Mouse (Mus musculus): Measurements from ENCODE around the gene Fosl2. TPM values are rescaled to one million over a fixed set of nuclear protein-coding genes. Genes with fewer than 3 reads are reported as not detected.

The Fosl2 gene
- polyA plus RNA-seq, 2 experiments = 8.8 to 11.6 TPM

- Histone ChIP-seq H3K36me3 (ENCODE audit: control insufficient read depth, insufficient read depth, low read length) (no peaks in the 10 kb centered on the region), H3K4me3 (replicated peaks; ENCODE audit: low read length) (no peak overlapping the region), H3K9ac (ENCODE audit: low read depth, low read length, severe bottlenecking) (no peak overlapping the region), H3K27me3 (ENCODE audit: control insufficient read depth, insufficient read depth, low read length) (no peaks in the 10 kb centered on the region), H3K4me2 (replicated peaks; ENCODE audit: low read depth, low read length, severe bottlenecking) (no peak overlapping the region), H3K9me3 (ENCODE audit: control insufficient read depth, low read length) (no peaks in the 10 kb centered on the region), H3K27ac (replicated peaks; ENCODE audit: low read depth, low read length) (no peak overlapping the region), H3K4me1 (ENCODE audit: control insufficient read depth, insufficient read depth, low read length) (no peaks in the 10 kb centered on the region)
- ATAC-seq (ENCODE audit: low FRiP score, low read depth) (no peak), DNase-seq (ENCODE audit: low spot score) (no peak)
- WGBS = 83% methylated on average over 16 of the region's 16 CpGs
- no peak for TF ChIP-seq POLR2A (IDR thresholded peaks at IDR 0.05; ENCODE audit: borderline replicate concordance, extremely low read depth, insufficient read depth, insufficient read length)
Measured at GRCm38 (mm10) chr5:32192016-32192845, 56.6 kb downstream of the Fosl2 start.

- no peak for TF ChIP-seq POLR2A (IDR thresholded peaks at IDR 0.05; ENCODE audit: borderline replicate concordance, extremely low read depth, insufficient read depth, insufficient read length)
Measured at GRCm38 (mm10) chr5:32194236-32194635, 58.6 kb downstream of the Fosl2 start.

GRCm38 (mm10) chr5:32195857-32196609 is 60.4 kb downstream of the Fosl2 start:
- Histone ChIP-seq H3K36me3 (ENCODE audit: control insufficient read depth, insufficient read depth, low read length) (no peaks in the 10 kb centered on the region), H3K4me2 (replicated peaks; ENCODE audit: low read depth, low read length, severe bottlenecking) (no peak overlapping the region), H3K4me1 (ENCODE audit: control insufficient read depth, insufficient read depth, low read length) (no peaks in the 10 kb centered on the region), H3K9me3 (ENCODE audit: control insufficient read depth, low read length) (no peaks in the 10 kb centered on the region), H3K27me3 (ENCODE audit: control insufficient read depth, insufficient read depth, low read length) (no peaks in the 10 kb centered on the region), H3K4me3 (replicated peaks; ENCODE audit: low read length) (no peak overlapping the region), H3K27ac (replicated peaks; ENCODE audit: low read depth, low read length) (no peak overlapping the region), H3K9ac (ENCODE audit: low read depth, low read length, severe bottlenecking) (no peak overlapping the region)
- ATAC-seq (ENCODE audit: low FRiP score, low read depth) (no peak), DNase-seq (ENCODE audit: low spot score) (no peak)
- no peak for TF ChIP-seq POLR2A (IDR thresholded peaks at IDR 0.05; ENCODE audit: borderline replicate concordance, extremely low read depth, insufficient read depth, insufficient read length)
- whole genome bisulfite sequencing = 61% methylated on average over 11 of the region's 12 CpGs

More at GRCm38 (mm10) chr5:32194236-32194635, 58.6 kb downstream of the Fosl2 start:
- Histone ChIP-seq H3K27me3 (ENCODE audit: control insufficient read depth, insufficient read depth, low read length) (no peaks in the 10 kb centered on the region), H3K27ac (replicated peaks; ENCODE audit: low read depth, low read length) (no peak overlapping the region), H3K4me1 (ENCODE audit: control insufficient read depth, insufficient read depth, low read length) (no peaks in the 10 kb centered on the region), H3K4me3 (replicated peaks; ENCODE audit: low read length) (no peak overlapping the region), H3K4me2 (replicated peaks; ENCODE audit: low read depth, low read length, severe bottlenecking) (no peak overlapping the region), H3K9me3 (ENCODE audit: control insufficient read depth, low read length) (no peaks in the 10 kb centered on the region), H3K9ac (ENCODE audit: low read depth, low read length, severe bottlenecking) (no peak overlapping the region), H3K36me3 (ENCODE audit: control insufficient read depth, insufficient read depth, low read length) (no peaks in the 10 kb centered on the region)
- ATAC-seq (ENCODE audit: low FRiP score, low read depth) (no peak), DNase-seq (ENCODE audit: low spot score) (no peak)
- 63% methylated on average over 4 of the region's 4 CpGs for WGBS

- Histone ChIP-seq H3K9ac (ENCODE audit: low read depth, low read length, severe bottlenecking) (no peak overlapping the region), H3K9me3 (ENCODE audit: control insufficient read depth, low read length) (no peaks in the 10 kb centered on the region), H3K36me3 (ENCODE audit: control insufficient read depth, insufficient read depth, low read length) (no peaks in the 10 kb centered on the region), H3K4me3 (replicated peaks; ENCODE audit: low read length) (no peak overlapping the region), H3K4me1 (ENCODE audit: control insufficient read depth, insufficient read depth, low read length) (no peaks in the 10 kb centered on the region), H3K27me3 (ENCODE audit: control insufficient read depth, insufficient read depth, low read length) (no peaks in the 10 kb centered on the region), H3K27ac (replicated peaks; ENCODE audit: low read depth, low read length) (no peak overlapping the region), H3K4me2 (replicated peaks; ENCODE audit: low read depth, low read length, severe bottlenecking) (no peak overlapping the region)
- WGBS = 16% methylated on average over 4 of the region's 4 CpGs
- TF ChIP-seq POLR2A (IDR thresholded peaks at IDR 0.05; ENCODE audit: borderline replicate concordance, extremely low read depth, insufficient read depth, insufficient read length) = no peak
- ATAC-seq (ENCODE audit: low FRiP score, low read depth) (peak; percentile 50; the same call in 1 of the 2 replicates), DNase-seq (ENCODE audit: low spot score) (peak; percentile 89)
Measured at GRCm38 (mm10) chr5:32197698-32198097, 62.1 kb downstream of the Fosl2 start.

- no peak for DNase-seq (ENCODE audit: low spot score)
- H3K27me3 ChIP-seq (ENCODE audit: control insufficient read depth, insufficient read depth, low read length) = no peaks in the 10 kb centered on the region
- no peak overlapping the region for H3K4me2 ChIP-seq (replicated peaks; ENCODE audit: low read depth, low read length, severe bottlenecking)
- no peak overlapping the region for H3K27ac ChIP-seq (replicated peaks; ENCODE audit: low read depth, low read length)
- H3K36me3 ChIP-seq (ENCODE audit: control insufficient read depth, insufficient read depth, low read length) = no peaks in the 10 kb centered on the region
- 68% methylated on average over 3 of the region's 3 CpGs for WGBS
- ATAC-seq (ENCODE audit: low FRiP score, low read depth) = no peak
- H3K4me1 ChIP-seq (ENCODE audit: control insufficient read depth, insufficient read depth, low read length) = no peaks in the 10 kb centered on the region
- TF ChIP-seq POLR2A (IDR thresholded peaks at IDR 0.05; ENCODE audit: borderline replicate concordance, extremely low read depth, insufficient read depth, insufficient read length) = no peak
- no peak overlapping the region for H3K9ac ChIP-seq (ENCODE audit: low read depth, low read length, severe bottlenecking)
- no peaks in the 10 kb centered on the region for H3K9me3 ChIP-seq (ENCODE audit: control insufficient read depth, low read length)
- H3K4me3 ChIP-seq (replicated peaks; ENCODE audit: low read length) = no peak overlapping the region
Measured at GRCm38 (mm10) chr5:32199136-32199535, 63.5 kb downstream of the Fosl2 start.
